Mouse (Mus musculus) forebrain, embryonic 14.5 days (tissue): ENCODE measurements around the gene Vps8. TPM values are rescaled to one million over a fixed set of nuclear protein-coding genes. Genes with fewer than 3 reads are reported as not detected.

Experiments
- ATAC-seq: fragments of 200-750 bp; cut with Nextera tagmentation; 2 replicates; pipeline ENCODE4 v1.8.0; 2017; ENCODE audit warnings: mild to moderate bottlenecking, moderate library complexity
- DNase-seq: peaks from one replicate; pipeline ENCODE4 v3.0.0-alpha.2; 2015; ENCODE audit warnings: low spot score
- H3K27ac ChIP-seq: fragments of 300-500 bp; sonication (generic); 2 replicates; pipeline ENCODE4 v1.5.1; 2014; ENCODE audit warnings: low read depth, mild to moderate bottlenecking, control low read depth, low read length, moderate library complexity
- H3K27me3 ChIP-seq: fragments of 300-500 bp; sonication (generic); replicated peaks from 2 replicates; pipeline ENCODE4 v1.6.1; 2014; ENCODE audit warnings: low read length, control low read depth, mixed read lengths; ENCODE audit not compliant: control insufficient read depth, insufficient read depth
- H3K36me3 ChIP-seq: fragments of 300-500 bp; sonication (generic); 2 replicates; pipeline ENCODE4 v1.6.1; 2014; ENCODE audit warnings: low read length, control low read depth; ENCODE audit not compliant: control insufficient read depth, insufficient read depth
- H3K4me1 ChIP-seq: fragments of 300-500 bp; sonication (generic); 2 replicates; pipeline ENCODE4 v1.6.1; 2014; ENCODE audit warnings: antibody characterized with exemption, low read length, control low read depth; ENCODE audit not compliant: control insufficient read depth, insufficient read depth
- H3K4me2 ChIP-seq: fragments of 300-500 bp; sonication (generic); 2 replicates; pipeline ENCODE4 v1.6.1; 2014; ENCODE audit warnings: mild to moderate bottlenecking, control low read depth, low read length
- H3K4me3 ChIP-seq: fragments of 300-500 bp; sonication (generic); 2 replicates; pipeline ENCODE4 v1.5.1; 2014; ENCODE audit warnings: low read depth, low read length, control low read depth
- H3K9ac ChIP-seq: fragments of 300-500 bp; sonication (generic); 2 replicates; pipeline ENCODE4 v1.6.1; 2014; ENCODE audit warnings: mild to moderate bottlenecking, low read length, control low read depth, moderate library complexity
- H3K9me3 ChIP-seq: fragments of 300-500 bp; sonication (generic); replicated peaks from 2 replicates; pipeline ENCODE4 v1.6.1; 2016; ENCODE audit warnings: low read length, control low read depth, mixed read lengths; ENCODE audit not compliant: control insufficient read depth
- WGBS: fragments of 180-500 bp; shearing (Covaris S2); extraction: QIAGEN DNeasy Blood & Tissue Kit; methylation state at CpG from one replicate; pipeline ENCODE4 v1.1.7; 2014; 5-methylcytosine and 5-hydroxymethylcytosine counted together
- polyA plus RNA-seq: library from polyadenylated mRNA; unstranded; fragments of >200 nt; fragmentation: Nextera tagmentation; extraction: Ambion mirVana; gene quantifications from 2 replicates; pipeline ENCODE4 v1.2.1, GENCODE M21; 2014

The Vps8 gene
- polyA plus RNA-seq, 1 experiment from 2014 or later, result 33.0 TPM

DNA sequence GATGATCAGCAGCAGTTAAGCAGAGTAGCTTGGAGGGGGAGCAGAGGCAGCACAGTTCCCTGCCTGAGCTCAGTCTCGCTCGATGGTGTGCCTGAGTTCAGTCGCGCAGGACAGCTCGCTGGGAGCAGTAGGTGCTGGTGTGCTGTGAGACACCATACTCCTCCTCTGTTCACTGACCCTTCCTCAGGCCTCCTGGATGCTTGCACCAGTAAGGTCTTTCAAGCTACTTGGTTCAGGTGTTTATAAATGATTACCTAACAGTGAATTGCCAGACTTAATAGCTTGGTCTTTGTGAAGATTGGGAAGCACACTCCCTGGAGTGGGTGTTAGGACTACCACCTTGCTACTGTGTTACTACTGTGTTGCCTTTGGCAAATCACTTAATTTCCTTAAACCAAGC is 144.2 kb downstream of the Vps8 start:
- Histone ChIP-seq H3K9me3 (no peaks in the 10 kb centered on the region), H3K4me1 (no peaks in the 10 kb centered on the region), H3K4me3 (no peak overlapping the region), H3K27me3 (no peaks in the 10 kb centered on the region), H3K27ac (no peak overlapping the region), H3K9ac (no peak overlapping the region), H3K4me2 (no peak overlapping the region), H3K36me3 (no peaks in the 10 kb centered on the region)
- ATAC-seq (no peak), DNase-seq (no peak)
- 93% methylated on average over 5 of the region's 5 CpGs for WGBS

DNA sequence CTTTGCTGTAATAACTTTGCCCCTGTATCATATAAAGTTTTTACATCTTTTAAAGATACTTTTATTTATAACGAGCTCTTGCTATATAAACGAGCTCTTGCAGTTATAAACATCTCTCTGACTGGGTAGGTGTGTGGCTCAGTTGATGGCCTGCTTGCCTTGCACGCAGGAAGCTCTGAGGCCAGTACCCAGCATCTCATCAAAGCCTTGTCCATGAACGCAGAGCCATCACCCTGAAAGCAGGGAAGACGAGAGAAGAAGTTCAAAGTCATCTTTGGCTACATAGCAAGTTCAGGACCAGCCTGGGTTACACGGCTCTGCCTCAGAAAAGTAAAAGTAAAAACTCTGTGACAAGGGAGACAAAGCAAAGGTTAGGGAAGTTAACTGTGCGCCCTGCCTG is 147.0 kb downstream of the Vps8 start:
- 75% methylated on average over 7 of the region's 7 CpGs for WGBS
- no peaks in the 10 kb centered on the region for H3K9me3 ChIP-seq
- no peaks in the 10 kb centered on the region for H3K4me1 ChIP-seq
- H3K4me2 ChIP-seq, result no peak overlapping the region
- ATAC-seq (no peak), DNase-seq (no peak)
- H3K9ac ChIP-seq, result no peak overlapping the region
- no peaks in the 10 kb centered on the region for H3K36me3 ChIP-seq
- no peaks in the 10 kb centered on the region for H3K27me3 ChIP-seq
- H3K4me3 ChIP-seq, result no peak overlapping the region
- no peak overlapping the region for H3K27ac ChIP-seq

DNA sequence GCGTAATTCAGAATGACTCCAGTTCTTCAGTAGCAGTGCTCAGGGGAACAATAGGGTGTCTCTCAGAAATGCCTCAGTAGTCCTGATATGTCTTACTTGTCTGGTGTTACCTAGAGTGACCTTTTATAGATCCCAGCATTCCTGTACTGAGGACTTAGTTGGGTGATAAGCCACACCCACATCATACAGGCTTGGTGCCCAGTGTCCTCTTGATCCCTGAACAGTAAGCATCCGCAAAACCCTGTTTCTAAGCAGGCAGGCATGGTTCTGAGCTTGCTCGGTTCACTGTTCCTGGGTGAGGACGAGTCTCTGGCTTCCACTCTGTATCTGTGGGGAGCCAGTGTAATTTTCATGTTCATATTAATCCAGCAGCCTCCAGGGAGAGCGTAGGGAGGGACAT is 147.9 kb downstream of the Vps8 start:
- Histone ChIP-seq H3K4me1 (no peaks in the 10 kb centered on the region), H3K36me3 (no peaks in the 10 kb centered on the region), H3K4me3 (no peak overlapping the region), H3K9ac (no peak overlapping the region), H3K27ac (no peak overlapping the region), H3K27me3 (no peaks in the 10 kb centered on the region), H3K9me3 (no peaks in the 10 kb centered on the region), H3K4me2 (no peak overlapping the region)
- DNase-seq, result no peak
- 92% methylated on average over 5 of the region's 5 CpGs for WGBS
- no peak for ATAC-seq

DNA sequence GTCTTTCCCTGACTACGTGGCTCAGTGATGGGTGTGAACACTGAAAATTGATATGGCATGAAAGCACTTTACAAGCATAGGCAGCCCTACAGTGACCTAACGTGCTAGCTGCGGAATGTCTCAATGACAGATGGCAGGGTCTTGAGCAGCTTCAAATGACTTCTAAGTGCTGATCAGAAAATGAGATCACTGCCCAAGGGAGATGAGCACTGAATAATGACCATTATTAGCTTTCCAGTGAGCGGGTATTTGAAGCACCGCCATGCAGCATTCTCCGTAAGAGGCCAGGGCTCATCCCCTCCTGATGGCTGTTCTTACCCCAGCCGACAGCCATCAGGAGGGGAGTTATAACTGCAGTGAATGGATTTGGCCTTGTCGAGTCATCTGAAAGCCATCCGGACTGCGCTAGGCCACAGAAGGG is 153.1 kb downstream of the Vps8 start:
- WGBS, result 71% methylated on average over 10 of the region's 10 CpGs
- ATAC-seq (0 out of 2 replicates have a peak, but pooled peaks have one; percentile 26), DNase-seq (peak; percentile 9)
- no peak overlapping the region for H3K4me3 ChIP-seq
- H3K9me3 ChIP-seq, result no peaks in the 10 kb centered on the region
- H3K27me3 ChIP-seq, result no peaks in the 10 kb centered on the region
- H3K9ac ChIP-seq, result no peak overlapping the region
- H3K4me1 ChIP-seq, result no peaks in the 10 kb centered on the region
- H3K4me2 ChIP-seq, result no peak overlapping the region
- H3K36me3 ChIP-seq, result no peaks in the 10 kb centered on the region
- no peak overlapping the region for H3K27ac ChIP-seq

DNA sequence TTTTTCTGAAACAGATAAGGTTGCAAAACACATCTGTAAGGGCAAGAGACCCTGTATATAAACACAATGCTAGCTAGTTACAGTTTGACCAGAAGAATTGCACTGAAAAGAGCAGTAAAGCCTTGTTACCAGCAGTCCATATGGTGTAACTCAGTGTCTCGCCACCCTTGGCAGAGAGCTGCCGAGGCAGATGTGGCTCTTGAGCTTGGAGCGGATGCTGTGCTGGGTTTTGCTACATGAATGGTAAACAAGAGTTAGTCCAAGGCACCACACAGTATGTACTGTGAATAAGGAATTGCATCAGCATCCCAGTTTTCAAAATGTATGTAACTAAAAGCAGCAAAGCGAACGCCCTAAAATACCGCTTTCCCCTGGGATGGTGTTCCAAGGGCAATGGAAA is 166.2 kb downstream of the Vps8 start:
- 77% methylated on average over 6 of the region's 6 CpGs for WGBS
- Histone ChIP-seq H3K9ac (no peak overlapping the region), H3K27ac (no peak overlapping the region), H3K9me3 (no peaks in the 10 kb centered on the region), H3K36me3 (no peaks in the 10 kb centered on the region), H3K4me1 (no peaks in the 10 kb centered on the region), H3K4me2 (no peak overlapping the region), H3K4me3 (no peak overlapping the region), H3K27me3 (no peaks in the 10 kb centered on the region)
- ATAC-seq, result no peak; the same call in 1 of the 2 replicates
- DNase-seq, result peak; percentile 51

DNA sequence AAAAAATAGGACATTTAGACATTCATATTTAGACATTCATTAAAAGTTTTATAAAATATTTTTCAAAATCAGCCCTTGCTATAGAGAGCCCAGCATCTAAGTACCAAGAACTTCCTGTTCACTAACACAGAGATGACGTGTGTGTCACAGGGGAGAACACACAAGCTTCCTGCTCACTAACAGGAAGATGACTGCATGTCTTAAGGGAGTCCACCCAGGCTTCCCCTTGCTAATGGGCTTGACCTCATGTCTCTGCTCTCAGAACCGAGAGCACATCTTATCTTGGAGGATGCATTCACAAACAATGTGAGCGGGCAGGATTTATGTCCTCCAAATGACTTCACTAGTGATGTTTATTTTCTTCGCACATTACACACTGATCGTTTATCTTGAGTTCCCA is 167.9 kb downstream of the Vps8 start:
- DNase-seq, result no peak
- H3K9me3 ChIP-seq, result no peaks in the 10 kb centered on the region
- H3K4me2 ChIP-seq, result no peak overlapping the region
- no peaks in the 10 kb centered on the region for H3K4me1 ChIP-seq
- no peak overlapping the region for H3K27ac ChIP-seq
- WGBS, result 88% methylated on average over 5 of the region's 5 CpGs
- no peak overlapping the region for H3K9ac ChIP-seq
- no peak overlapping the region for H3K4me3 ChIP-seq
- no peak for ATAC-seq
- no peaks in the 10 kb centered on the region for H3K27me3 ChIP-seq
- no peaks in the 10 kb centered on the region for H3K36me3 ChIP-seq

DNA sequence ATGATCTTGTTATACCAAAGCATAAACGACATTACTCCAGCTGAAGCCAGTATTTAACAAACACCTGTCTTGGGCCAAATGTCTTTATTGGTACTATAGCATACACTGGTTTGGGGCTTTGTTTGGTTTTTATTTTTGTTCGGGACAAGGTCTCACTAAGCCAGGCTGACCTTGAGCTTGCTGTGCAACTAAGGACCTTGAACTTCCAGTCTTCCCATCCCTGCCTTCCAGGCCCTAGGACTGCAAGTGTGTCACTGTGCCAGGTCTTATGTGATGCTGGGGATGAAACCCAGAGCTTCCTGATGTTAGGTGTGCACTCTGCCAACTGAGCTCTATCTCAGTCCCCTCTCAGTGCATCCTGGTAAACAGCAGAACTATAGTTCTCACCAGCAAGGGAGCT is 168.6 kb downstream of the Vps8 start:
- ATAC-seq, result no peak
- no peak overlapping the region for H3K27ac ChIP-seq
- H3K4me2 ChIP-seq, result no peak overlapping the region
- no peaks in the 10 kb centered on the region for H3K36me3 ChIP-seq
- H3K4me3 ChIP-seq, result no peak overlapping the region
- no peak for DNase-seq
- H3K27me3 ChIP-seq, result no peaks in the 10 kb centered on the region
- no peak overlapping the region for H3K9ac ChIP-seq
- WGBS, result 91% methylated on average over 2 of the region's 2 CpGs
- H3K4me1 ChIP-seq, result no peaks in the 10 kb centered on the region
- H3K9me3 ChIP-seq, result no peaks in the 10 kb centered on the region

DNA sequence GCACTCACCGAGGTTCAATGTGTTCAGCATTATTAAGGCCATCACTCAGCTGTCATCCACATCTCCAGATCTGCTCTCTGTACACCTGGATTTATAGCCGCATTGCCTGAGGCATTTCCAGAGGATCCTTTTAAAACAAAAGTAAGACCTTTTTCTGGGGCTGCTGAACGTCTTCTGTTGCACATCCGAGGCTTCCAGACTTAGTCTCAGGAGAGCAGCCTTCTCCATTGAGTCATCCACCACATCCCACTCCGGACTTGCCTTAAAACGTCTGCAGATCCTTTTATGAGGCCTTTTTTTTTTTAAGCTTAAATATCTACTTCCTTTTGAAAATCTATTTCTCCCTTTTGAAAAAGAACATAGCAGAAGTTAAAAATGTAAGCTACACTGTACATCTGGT is 172.6 kb downstream of the Vps8 start:
- Histone ChIP-seq H3K27me3 (no peaks in the 10 kb centered on the region), H3K4me1 (no peaks in the 10 kb centered on the region), H3K36me3 (no peaks in the 10 kb centered on the region), H3K4me2 (no peak overlapping the region), H3K4me3 (no peak overlapping the region), H3K9me3 (no peaks in the 10 kb centered on the region), H3K27ac (no peak overlapping the region), H3K9ac (no peak overlapping the region)
- WGBS, result 81% methylated on average over 6 of the region's 6 CpGs
- no peak for DNase-seq
- no peak for ATAC-seq

DNA sequence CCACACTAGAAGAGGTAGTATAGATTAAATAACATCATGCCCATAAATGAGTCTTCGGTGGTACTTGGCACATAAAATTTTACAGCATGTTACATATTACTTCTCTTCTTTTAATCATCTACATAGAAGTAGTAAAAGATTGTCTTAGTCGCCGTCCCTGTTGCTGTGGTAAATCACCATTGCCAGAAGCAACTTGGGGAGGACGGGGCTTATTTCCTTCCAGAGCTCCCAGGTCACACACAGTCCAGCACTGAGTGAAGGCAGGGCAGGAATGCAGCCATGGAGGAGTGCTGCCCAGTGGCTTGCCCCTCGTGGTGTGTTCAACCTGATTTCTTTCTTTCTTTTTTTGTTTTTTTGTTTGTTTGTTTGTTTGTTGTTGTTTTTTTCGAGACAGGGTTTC is 181.4 kb downstream of the Vps8 start:
- Histone ChIP-seq H3K4me3 (no peak overlapping the region), H3K9me3 (no peaks in the 10 kb centered on the region), H3K4me2 (no peak overlapping the region), H3K36me3 (no peaks in the 10 kb centered on the region), H3K9ac (no peak overlapping the region), H3K4me1 (peaks cover 3% of the 10 kb centered on the region; the same call in 1 of the 2 replicates), H3K27ac (no peak overlapping the region), H3K27me3 (no peaks in the 10 kb centered on the region)
- DNase-seq (no peak), ATAC-seq (no peak)
- WGBS, result 87% methylated on average over 6 of the region's 6 CpGs
